Mouse (Mus musculus): Measurements from ENCODE around the gene Fgf22. TPM values are rescaled to one million over a fixed set of nuclear protein-coding genes. Genes with fewer than 3 reads are reported as not detected.
A peak's percentile ranks its signal among the peaks of the same experiment; 100 is the strongest.

The Fgf22 gene
- not detected for total RNA-seq (2021)
- long read RNA-seq, experiment 1, result 0 reads
- long read RNA-seq, experiment 2, result 0 reads

DNA sequence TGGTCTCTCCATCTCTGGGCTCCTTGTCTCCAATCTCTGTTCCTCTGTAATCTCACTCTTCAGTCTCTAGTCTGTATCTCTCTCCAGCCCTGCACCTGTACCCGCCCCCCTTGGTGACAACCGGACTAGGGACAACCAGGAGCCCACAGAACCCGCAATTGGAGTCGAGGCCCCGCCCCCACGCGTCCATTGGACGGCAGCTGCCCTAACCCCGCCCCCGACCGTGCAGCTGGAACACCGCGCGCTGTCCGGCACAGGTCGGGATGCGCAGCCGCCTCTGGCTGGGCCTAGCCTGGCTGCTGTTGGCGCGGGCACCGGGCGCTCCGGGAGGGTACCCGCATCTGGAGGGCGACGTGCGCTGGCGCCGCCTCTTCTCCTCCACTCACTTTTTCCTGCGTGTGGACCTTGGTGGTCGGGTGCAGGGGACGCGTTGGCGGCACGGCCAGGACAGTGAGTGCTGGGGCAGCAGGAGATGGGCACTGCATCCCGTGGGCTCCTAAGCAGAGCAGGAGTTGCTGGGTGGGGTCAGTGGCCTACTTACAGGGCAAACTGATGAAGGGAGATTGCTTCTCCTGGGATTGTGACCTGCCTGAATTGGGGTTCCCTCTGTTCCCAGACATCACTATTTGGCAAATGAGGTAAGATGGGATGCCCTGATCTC lies at the start of gene Fgf22:
Gene Fgf22 (plus strand): TSS at position 221 of the 661 bp plus-strand sequence.
- DNase-seq, result peak; percentile 89

DNA sequence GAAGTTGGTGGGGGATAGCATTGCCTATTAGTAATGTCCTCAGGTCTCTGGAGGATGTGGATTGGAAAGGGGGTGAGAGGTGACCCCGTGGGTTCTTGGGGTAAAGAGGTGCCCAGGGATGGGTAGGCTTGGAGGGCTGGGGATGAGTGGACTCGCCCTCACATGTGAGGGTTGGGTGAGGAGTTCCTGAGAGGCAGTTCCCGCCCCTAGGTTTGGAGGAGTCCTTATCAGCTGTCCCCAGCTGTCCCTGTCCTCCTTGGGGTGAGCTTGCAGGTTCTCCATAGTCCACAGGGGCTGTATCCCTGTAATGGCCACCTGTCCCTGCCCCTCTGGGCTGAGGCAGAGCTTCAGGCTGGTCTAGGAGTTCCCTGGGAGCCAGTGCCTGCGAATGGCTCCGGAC lies 48.9 kb upstream of the Fgf22 start:
- no peak for DNase-seq

DNA sequence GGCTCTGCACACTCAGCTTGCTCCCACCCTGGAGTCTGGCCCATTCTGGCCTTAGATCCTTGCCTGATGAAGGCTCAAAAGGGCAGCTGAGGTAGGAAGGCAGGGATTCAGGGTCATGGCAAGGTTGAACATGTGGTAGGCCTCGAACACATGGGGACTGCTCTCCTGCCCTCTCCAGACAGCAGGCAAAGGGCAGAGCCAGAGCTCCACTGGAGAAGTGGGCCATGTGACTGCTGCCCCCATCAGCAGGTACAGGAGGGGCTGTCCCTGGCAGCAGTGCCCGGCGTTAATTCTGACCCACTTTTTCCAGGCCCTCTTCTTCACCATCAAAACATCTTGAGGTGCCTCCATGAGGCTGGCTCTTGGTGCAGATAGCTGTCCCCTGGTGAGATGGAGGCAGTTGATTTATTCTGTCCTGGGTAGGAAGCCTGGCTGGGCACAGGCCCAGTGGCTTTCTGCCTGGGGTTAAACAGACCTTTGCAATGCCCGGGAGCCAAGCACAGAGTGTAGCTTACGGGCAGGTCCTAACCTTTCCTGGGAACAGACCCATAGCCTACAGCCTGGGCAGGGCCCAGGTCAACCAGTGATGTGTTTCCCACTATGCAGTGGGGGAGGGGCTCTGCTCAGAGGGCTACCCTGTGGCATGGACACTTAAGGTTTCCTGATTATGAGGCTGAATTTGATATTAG lies 48.3 kb upstream of the Fgf22 start:
- DNase-seq, result peak; percentile 64

DNA sequence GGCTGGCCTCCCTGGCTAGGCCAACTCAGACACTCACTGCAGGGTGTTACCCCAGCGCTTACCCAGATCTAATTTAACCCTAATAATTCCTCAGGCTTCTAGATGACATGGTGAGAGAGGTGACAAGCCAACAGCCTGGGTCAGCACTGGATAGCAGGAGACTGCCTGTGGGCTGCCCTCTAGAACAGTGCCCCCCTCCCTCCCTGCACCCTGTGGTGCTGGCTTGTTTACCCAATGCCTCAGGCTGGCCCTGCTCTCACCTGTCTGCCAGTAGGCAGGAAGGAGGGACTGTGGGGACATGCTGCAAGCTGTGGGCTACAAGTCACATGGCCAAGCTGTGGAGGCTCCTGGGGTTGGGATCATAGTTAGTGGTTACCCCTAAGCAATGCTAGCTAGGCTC lies 47.7 kb upstream of the Fgf22 start:
- no peak for DNase-seq

DNA sequence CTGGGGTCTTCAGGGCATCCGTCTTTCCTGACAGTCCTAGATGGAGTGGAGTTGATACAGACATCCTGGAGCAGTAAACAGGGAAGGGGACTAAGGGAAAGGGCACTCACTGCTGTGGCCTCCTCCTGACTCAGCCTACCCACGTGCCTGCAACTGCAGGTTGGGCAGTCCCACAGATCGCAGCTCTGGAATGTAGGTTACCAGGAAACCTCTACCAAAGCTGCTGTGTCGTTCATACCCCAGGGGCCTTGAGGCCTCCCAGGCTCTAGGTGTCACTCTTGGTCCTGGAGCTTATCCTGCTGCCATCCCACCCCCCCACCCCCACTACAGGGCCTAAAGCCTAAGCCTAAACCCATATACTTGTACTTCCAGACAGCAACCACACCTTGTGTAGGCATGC lies 47.1 kb upstream of the Fgf22 start:
- no peak for DNase-seq

DNA sequence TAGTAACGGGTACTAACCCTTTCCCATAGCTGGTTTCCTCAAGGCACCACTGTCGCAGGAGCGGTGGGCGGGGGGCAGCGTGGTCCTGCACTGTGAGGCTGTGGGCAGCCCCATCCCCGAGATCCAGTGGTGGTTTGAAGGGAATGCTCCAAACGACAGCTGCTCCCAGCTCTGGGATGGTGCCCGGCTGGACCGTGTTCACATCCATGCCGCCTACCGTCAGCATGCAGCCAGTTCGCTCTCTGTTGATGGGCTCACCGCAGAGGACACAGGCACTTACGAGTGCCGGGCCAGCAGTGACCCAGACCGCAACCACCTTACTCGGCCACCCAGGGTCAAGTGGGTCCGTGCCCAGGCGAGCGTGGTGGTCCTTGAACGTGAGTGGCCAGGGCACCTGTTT lies 46.2 kb upstream of the Fgf22 start:
- no peak for DNase-seq

DNA sequence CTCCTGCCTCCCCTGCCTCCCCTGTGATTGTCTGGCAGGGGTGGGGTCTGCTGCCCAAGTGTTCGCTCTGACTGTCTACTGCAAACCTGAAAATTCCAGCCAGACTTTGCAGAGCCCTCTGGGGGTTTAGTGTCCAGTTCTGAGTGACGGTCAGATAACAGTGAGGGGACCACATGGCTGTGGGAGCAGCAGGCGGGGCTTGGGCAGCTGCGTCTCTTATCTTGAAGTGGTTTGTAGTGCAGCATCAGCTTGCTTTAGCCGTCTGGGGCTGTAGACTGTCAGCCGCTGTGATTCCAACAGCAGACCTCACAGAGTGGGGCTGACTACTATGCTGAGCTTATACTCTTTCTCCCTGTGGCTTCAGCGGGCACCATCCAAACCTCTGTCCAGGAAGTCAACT lies 45.6 kb upstream of the Fgf22 start:
- DNase-seq, result no peak

DNA sequence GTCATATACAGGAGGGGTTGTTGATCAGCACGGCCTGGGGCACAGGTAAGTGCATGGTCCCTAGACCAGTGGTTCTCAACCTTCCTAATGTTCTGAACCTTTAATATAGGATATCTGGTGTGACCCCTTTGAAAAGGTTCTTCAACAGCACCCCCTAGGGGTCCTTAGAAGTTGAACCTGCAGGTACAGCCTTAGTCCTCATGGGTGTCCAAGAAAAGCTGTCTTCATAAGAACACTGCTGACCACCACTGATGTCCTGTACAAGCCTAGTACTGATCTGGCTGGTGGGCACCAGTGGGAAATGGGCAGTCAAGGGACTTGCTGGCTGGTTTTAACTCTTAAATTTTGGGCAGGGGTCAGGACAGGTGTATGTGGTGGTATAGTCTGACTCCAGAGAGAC lies 42.8 kb upstream of the Fgf22 start:
- no peak for DNase-seq

DNA sequence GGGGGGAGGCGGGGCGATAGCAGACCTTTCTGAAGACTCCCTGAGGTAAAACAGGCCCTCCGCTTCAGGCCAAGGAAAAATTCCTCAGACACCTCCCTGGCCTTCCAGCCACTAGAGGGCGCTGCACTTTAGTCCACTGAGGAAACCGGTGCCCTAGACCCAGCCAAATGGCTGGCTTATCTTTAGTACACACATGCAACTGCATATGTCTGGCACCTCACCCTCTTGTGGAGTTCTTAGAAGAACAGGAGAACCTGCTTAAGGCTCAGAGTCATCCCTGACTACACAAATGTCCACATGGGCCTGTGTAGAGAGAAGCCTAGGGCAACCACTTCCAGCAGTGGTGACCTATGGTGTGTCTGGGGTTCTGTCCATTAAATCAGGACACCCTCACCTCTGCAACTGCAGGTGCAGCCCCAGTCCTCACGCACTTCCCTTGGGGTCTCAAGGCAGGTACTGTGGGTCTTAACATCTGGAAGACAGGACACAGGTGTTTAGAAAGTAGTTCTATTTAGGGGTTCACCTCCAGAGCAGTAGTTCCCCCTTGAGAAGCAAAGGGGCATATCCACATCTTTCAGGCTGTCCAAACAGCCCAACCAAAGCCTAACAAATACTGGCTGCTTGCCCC lies 42.3 kb upstream of the Fgf22 start:
- peak; percentile 90 for DNase-seq

DNA sequence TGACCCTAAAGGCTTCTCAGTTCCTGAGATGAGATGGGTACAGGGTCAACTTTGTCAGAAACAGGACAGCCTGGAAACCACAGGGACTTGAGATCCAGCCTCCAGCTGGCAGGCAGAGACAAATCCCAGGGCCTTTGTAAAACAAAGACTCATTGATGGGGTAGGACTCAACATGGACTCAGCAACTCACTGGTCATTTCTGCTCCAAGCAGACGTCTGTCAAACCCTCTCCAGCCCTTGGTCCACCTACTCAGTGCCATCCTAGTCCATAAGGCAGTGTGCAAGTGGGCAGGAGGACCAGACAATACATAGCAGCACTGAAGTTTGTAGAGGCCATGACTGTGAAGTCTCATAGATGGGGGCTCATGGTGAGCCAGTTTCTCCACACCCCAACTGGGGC lies 41.7 kb upstream of the Fgf22 start:
- DNase-seq, result no peak

DNA sequence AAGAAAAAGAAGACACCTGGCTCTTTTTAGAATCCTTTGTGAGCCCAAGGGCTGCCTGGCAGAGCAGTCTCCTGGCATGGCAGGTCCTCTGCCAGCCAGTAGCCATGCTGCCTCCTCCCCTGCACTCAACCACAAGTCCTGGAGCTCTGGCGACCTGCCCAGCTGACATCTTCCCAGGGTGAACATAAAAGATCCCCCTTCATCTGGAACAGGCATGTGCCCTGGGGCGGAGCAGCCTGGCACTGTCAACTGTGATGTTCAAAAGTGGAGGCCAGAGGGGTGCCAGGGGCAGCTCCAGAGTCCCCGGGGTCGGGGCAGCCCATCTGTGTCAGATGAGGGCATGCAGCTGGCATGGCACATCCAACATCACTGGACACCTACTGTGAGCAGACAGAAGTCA lies 39.9 kb upstream of the Fgf22 start:
- no peak for DNase-seq

DNA sequence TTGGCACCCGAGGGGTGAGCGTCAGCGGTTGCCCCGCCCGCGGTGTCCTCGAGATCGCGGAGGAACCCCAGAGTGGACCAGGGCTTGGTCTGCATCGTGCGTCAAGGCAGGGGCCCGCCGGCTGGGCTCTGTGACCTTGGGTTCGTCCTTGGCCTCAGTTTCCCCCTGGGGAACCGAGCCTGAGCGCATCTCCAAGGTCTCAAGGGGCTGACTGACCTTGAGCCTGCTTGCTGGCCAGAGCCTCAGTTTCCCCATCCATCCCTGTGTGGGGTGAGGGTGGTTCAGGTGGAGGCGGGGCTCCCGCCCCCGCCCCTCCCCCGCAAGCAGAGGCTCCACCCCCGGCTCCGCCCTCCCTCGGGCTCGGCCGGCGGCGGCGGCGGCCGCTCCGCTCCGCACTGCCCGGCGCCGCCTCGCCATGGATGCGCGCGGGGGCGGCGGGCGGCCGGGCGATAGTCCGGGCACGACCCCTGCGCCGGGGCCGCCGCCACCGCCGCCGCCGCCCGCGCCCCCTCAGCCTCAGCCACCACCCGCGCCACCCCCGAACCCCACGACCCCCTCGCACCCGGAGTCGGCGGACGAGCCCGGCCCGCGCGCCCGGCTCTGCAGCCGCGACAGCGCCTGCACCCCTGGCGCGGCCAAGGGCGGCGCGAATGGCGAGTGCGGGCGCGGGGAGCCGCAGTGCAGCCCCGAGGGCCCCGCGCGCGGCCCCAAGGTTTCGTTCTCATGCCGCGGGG lies 38.5 kb upstream of the Fgf22 start, which contains the start of gene Hcn2:
Gene Hcn2 (plus strand): TSS at position 381 of the 734 bp plus-strand sequence.
- DNase-seq, result no peak

DNA sequence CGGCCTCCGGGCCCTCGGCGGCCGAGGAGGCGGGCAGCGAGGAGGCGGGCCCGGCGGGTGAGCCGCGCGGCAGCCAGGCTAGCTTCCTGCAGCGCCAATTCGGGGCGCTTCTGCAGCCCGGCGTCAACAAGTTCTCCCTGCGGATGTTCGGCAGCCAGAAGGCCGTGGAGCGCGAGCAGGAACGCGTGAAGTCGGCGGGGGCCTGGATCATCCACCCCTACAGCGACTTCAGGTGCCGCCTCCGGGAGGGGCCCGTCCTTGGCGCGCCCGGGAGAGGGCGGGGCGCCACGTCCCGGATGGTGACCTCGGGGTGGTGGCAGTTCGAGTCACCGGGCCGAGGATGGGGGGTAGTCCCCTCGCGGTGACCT lies 37.9 kb upstream of the Fgf22 start:
- DNase-seq, result no peak

DNA sequence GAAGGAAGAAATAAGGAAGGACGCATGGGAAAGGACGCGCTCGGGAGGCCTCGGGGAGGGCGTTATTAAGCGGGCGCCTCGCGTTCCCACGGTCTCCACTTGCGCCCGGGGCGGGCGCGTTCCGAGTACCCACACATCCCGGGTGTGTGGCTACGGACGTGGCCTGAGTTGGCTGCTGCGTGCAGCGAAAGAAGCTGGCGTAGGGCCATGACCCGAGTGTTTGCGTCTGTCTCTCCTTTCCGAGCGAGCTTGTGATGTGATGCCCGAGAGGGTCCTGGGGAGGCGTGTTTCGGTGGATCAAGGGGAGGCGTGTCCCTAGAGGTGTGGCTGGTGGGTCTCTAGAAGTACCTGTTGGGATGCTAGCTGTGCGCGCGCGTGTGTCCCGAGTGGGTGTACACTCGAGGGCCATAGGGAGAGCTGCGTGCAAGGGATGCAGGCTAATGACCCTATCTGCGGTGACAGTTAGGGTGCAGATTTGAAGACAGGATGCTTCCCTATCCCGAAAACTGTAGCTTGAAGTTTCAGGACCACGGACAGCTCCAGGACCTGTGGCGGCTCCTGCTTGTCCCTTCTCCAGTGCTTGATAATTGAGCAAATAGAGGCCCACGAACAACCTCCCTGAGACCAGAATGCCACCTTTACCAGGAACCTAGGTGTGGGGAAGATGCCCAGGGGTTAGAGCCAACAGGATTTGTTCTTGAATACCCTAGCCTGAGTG lies 37.1 kb upstream of the Fgf22 start:
- DNase-seq, result peak; percentile 90

DNA sequence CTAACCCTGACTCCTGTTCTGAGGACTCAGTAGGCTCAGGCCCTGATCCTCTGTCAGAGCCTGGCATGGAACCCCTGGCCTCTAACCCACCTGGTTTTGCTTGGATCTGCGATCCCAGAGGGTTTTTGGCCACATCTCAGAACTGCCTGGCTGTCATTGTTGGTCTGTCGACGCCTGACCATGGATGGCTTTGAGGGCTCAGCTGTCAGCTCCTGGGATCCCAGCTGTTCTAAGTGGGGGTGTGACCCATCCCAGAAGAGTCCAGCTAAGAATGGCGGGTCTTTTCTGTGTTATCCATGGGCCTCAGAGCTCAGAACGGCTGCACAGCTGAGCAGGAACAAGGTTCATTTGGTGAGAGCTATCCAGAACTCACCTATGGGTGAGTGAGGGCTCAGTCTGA lies 33.8 kb upstream of the Fgf22 start:
- no peak for DNase-seq

DNA sequence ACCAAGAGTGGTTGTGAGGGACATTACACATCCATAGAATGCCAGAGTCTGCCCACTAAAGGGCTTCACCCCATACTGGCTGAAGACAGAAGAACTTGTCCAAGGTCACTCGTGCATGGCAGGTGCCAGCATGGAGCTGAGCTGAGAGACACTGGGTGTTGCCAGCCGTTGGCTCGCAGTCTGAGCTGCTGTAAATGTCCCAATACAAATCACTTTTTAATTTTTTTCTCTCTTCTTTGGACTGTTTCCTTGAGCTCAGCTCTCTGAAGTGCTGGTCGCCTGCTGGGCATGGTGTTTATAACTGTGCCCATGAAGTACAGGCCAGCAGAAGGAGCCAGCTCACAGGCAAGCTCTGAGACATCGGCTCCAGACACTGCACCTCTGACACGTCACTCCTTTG lies 31.8 kb upstream of the Fgf22 start:
- DNase-seq, result no peak

DNA sequence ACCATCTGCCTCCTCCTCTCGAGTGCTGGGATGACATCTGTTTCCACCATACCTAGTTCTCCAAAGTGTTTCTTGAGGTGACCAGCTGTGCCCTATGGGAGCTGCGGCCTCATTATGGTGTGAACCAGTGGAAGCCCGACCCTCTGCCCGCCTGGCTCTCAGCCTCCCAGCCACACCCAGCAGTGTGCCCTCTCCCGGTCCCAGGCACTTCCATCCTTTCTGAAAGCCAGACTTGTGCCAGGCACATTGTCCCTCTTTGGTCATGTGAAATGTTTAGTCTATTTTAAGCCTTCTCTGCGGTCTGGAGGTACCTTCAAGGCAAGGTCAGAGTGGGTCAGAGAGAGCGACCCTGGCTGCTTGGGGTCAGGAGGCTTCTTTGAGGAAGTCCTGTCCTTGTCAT lies 31.2 kb upstream of the Fgf22 start:
- DNase-seq, result no peak

DNA sequence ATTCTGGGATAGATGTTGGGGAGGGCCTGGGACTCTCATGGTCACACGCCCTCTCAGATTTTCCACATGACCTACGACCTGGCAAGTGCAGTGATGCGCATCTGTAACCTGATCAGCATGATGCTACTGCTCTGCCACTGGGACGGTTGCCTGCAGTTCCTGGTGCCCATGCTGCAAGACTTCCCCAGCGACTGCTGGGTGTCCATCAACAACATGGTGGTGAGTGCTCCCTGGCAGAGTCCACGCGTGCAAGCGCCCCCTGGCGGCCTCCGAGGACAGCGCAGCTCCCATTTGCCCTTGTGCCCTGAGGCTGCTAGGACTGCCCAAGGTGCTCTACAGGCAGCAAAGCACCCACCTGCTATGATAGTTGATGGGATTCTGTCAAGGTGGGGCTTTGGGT lies 28.8 kb upstream of the Fgf22 start:
- peak; percentile 81 for DNase-seq

DNA sequence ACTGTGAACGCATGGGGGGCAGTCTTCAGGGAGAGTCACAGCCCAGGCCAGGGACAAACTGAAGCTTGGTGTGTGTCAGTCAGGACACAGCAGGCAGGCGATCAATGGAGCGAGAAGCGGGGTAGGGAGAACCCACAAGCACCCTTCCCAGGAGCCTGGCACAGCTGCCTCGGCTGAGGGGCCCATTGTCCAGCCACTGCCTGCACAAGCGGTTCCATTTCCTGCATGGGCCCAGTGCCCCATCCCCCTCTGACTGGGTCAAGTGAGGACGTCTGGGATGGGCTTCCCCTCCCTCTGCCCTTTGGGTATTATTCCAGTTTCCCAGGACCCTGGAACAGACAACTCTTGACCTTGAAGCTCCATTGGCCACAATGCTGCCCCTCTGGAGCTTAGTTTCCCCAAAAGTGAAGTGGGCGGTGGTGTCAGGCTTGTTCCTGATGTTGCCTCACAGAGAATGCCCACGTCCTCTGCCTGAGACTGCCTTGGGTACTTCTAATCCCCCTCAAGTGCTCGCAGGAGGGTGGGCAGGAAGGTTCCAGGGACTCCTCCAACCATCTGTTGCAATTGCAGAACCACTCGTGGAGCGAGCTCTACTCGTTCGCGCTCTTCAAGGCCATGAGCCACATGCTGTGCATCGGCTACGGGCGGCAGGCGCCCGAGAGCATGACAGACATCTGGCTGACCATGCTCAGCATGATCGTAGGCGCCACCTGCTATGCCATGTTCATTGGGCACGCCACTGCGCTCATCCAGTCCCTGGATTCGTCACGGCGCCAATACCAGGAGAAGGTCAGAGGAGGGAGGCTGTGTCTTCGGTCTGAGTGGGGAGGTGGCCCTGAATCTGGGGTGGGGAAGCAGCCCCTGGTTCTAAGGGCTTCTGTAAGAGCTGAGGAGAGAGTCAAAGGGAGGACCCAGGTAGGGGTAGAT lies 26.3 kb upstream of the Fgf22 start:
- no peak for DNase-seq

DNA sequence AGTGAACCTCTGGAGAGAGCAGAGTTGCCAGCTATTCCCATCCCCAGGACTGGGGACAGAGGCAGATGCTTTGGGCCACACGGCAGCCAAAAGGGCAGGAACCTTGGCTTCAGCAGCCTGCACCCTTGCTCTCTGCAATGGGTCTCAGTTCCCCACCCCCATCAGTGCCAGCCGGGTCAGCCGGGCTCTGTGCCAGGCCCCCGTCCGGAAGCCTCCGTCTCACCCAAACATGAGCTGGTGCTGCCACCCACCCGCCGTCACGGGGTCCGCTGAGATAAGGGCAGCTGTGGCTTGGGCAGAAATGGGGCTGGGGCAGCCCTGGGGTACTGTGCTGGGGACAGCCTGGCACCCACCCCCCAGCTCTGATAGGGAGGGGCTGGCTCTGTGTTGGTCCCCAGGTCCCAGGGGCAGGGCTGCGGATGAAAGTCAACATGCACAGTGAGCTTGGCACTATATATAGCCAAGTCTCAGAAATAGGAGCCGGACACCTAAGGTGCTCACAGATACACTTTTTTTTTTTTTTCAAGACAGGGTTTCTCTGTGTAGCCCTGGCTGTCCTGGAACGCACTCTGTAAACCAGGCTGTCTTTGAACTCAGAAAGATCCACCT lies 25.4 kb upstream of the Fgf22 start:
- no peak for DNase-seq

DNA sequence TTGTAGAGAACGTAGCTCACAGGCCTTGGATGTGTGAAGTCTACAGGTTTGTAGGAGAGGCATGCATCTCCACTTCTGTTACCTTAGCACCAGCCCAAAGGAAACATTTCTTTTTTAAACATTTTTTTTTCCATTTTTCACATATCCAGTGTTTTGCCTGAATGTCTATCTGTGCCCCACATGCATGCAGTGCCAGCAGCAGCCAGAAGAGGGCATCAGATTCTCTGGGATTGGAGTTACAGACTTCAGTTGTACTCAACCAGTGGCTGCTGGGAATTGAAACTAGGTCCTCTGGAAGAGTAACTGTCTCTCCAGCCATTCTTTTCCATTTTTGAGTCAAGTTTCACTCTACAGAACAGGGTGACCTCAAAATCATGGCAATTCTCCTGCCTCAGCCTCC lies 22.4 kb upstream of the Fgf22 start:
- peak; percentile 60 for DNase-seq
